Mouse (Mus musculus): ENCODE data around the gene Olfr191. TPM values are rescaled to one million over a fixed set of nuclear protein-coding genes. Genes with fewer than 3 reads are reported as not detected.

The Olfr191 gene
- polyA plus RNA-seq, 1 experiment from 2014 or later = not detected

DNA sequence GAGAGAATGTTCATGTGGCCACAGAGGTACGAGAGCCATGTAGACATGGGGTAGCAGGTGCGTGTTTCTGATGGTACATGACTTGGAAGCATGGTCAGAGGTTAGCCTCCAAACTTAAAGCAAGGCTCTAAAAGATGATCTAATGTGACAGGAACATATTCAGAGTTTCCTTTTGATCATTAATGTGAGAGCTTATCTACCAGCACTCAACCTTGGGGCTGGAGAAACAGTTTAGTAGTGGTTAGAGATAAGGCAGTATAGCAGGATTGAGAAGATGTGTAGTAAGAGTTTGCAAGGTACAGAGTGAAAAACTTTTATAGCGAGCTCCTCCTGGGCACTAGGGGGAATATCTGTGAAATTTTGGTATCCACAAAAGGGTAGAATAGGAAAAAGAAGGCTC, 43.8 kb downstream of the Olfr191 start:
- H3K9me3 ChIP-seq (ENCODE audit: low read length) = no peaks in the 10 kb centered on the region
- no peak overlapping the region for H3K9ac ChIP-seq (replicated peaks; ENCODE audit: low read depth)
- H3K4me1 ChIP-seq (ENCODE audit: insufficient read depth, low read depth, low read length) = no peaks in the 10 kb centered on the region
- TF ChIP-seq CTCF (IDR thresholded peaks at IDR 0.05) = no peak
- TF ChIP-seq EP300 (IDR thresholded peaks at IDR 0.05) = no peak
- H3K27me3 ChIP-seq (replicated peaks; ENCODE audit: insufficient read depth, low read length) = no peaks in the 10 kb centered on the region
- no peak overlapping the region for H3K4me2 ChIP-seq (replicated peaks; ENCODE audit: low read depth, low read length)
- ATAC-seq (no peak), DNase-seq (ENCODE audit: low spot score) (no peak)
- H3K27ac ChIP-seq (ENCODE audit: low read length) = no peak overlapping the region
- H3K4me3 ChIP-seq (ENCODE audit: low read depth, low read length) = no peak overlapping the region
- WGBS = 74% methylated on average over 3 of the region's 3 CpGs
- H3K36me3 ChIP-seq (ENCODE audit: insufficient read depth, low read length) = no peaks in the 10 kb centered on the region

DNA sequence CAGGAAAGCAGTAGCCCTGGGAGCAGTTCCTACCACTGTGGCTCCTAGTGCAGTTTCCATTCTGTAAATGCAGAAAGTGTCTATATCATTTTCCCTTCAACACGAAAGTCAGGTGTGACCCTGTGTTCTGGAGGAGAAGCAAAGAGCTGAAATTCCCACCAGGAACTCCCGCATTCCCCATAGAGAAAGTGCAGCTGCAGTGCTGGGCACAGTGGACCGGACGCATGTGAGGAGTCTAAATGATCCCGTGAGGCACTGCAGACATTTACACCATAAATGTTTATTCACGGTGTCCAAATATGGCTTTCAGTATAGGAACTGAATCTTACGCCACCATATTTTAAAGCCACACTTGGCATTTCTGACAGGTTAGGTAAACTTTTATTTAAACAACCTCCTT, 49.9 kb downstream of the Olfr191 start, which contains the start of gene Olfr187:
Gene Olfr187 (minus strand): TSS at position 58 of the 400 bp plus-strand sequence.
- H3K4me2 ChIP-seq (replicated peaks; ENCODE audit: low read depth, low read length) = no peak within 1 kb of the TSS
- H3K9me3 ChIP-seq (ENCODE audit: low read length) = no peaks in the 10 kb centered on the region
- H3K9ac ChIP-seq (replicated peaks; ENCODE audit: low read depth) = no peak within 1 kb of the TSS
- no peaks in the 10 kb centered on the region for H3K36me3 ChIP-seq (ENCODE audit: insufficient read depth, low read length)
- ATAC-seq (no peak), DNase-seq (ENCODE audit: low spot score) (no peak)
- no peaks in the 10 kb centered on the region for H3K27me3 ChIP-seq (replicated peaks; ENCODE audit: insufficient read depth, low read length)
- TF ChIP-seq CTCF (IDR thresholded peaks at IDR 0.05) = no peak
- no peak for TF ChIP-seq EP300 (IDR thresholded peaks at IDR 0.05)
- H3K4me1 ChIP-seq (ENCODE audit: insufficient read depth, low read depth, low read length) = no peaks in the 10 kb centered on the region
- no peak within 1 kb of the TSS for H3K27ac ChIP-seq (ENCODE audit: low read length)
- no peak within 1 kb of the TSS for H3K4me3 ChIP-seq (ENCODE audit: low read depth, low read length)
- 60% methylated on average over 7 of the region's 7 CpGs for WGBS

Other genes starting within 250 kb of the Olfr191 start
- gene Olfr177, start 215.1 kb downstream of the Olfr191 start, polyA plus RNA-seq (2015; fragmentation: Nextera tagmentation; extraction: Ambion mirVana) = not detected in 2 replicates
- not detected in 2 replicates for gene Olfr178, start 197.8 kb downstream of the Olfr191 start, polyA plus RNA-seq (2015; fragmentation: Nextera tagmentation; extraction: Ambion mirVana)
- gene Olfr181, start 161.1 kb downstream of the Olfr191 start, polyA plus RNA-seq (2015; fragmentation: Nextera tagmentation; extraction: Ambion mirVana) = not detected in 2 replicates
- not detected in 2 replicates for gene Olfr180, start 160.4 kb downstream of the Olfr191 start, polyA plus RNA-seq (2015; fragmentation: Nextera tagmentation; extraction: Ambion mirVana)
- gene Olfr183, start 94.5 kb downstream of the Olfr191 start, polyA plus RNA-seq (2015; fragmentation: Nextera tagmentation; extraction: Ambion mirVana) = not detected in 2 replicates
- not detected in 2 replicates for gene Olfr186, start 59.5 kb downstream of the Olfr191 start, polyA plus RNA-seq (2015; fragmentation: Nextera tagmentation; extraction: Ambion mirVana)
- not detected in 2 replicates for gene Olfr187, start 50.1 kb downstream of the Olfr191 start, polyA plus RNA-seq (2015; fragmentation: Nextera tagmentation; extraction: Ambion mirVana)
- gene Olfr190, start 11.8 kb downstream of the Olfr191 start, polyA plus RNA-seq (2015; fragmentation: Nextera tagmentation; extraction: Ambion mirVana) = not detected in 2 replicates
- gene Olfr193, start 22.1 kb upstream of the Olfr191 start, polyA plus RNA-seq (2015; fragmentation: Nextera tagmentation; extraction: Ambion mirVana) = not detected in 2 replicates
- gene Olfr194, start 31.2 kb upstream of the Olfr191 start, polyA plus RNA-seq (2015; fragmentation: Nextera tagmentation; extraction: Ambion mirVana) = not detected in 2 replicates
- not detected in 2 replicates for gene Olfr195, start 57.2 kb upstream of the Olfr191 start, polyA plus RNA-seq (2015; fragmentation: Nextera tagmentation; extraction: Ambion mirVana)
- gene Olfr196, start 80.6 kb upstream of the Olfr191 start, polyA plus RNA-seq (2015; fragmentation: Nextera tagmentation; extraction: Ambion mirVana) = not detected in 2 replicates
- not detected in 2 replicates for gene Olfr198, start 113.7 kb upstream of the Olfr191 start, polyA plus RNA-seq (2015; fragmentation: Nextera tagmentation; extraction: Ambion mirVana)
- not detected in 2 replicates for gene Olfr199, start 129.9 kb upstream of the Olfr191 start, polyA plus RNA-seq (2015; fragmentation: Nextera tagmentation; extraction: Ambion mirVana)
- gene Olfr201, start 182.8 kb upstream of the Olfr191 start, polyA plus RNA-seq (2015; fragmentation: Nextera tagmentation; extraction: Ambion mirVana) = not detected in 2 replicates
- gene Olfr202, start 197.0 kb upstream of the Olfr191 start, polyA plus RNA-seq (2015; fragmentation: Nextera tagmentation; extraction: Ambion mirVana) = not detected in 2 replicates
- not detected in 2 replicates for gene Olfr203, start 209.1 kb upstream of the Olfr191 start, polyA plus RNA-seq (2015; fragmentation: Nextera tagmentation; extraction: Ambion mirVana)
- gene Olfr204, start 228.4 kb upstream of the Olfr191 start, polyA plus RNA-seq (2015; fragmentation: Nextera tagmentation; extraction: Ambion mirVana) = not detected in 2 replicates
- not detected in 2 replicates for gene Olfr205, start 241.3 kb upstream of the Olfr191 start, polyA plus RNA-seq (2015; fragmentation: Nextera tagmentation; extraction: Ambion mirVana)